Mouse (Mus musculus) heart, embryonic 11.5 days (tissue): ENCODE data around the gene Mmp2. TPM values are rescaled to one million over a fixed set of nuclear protein-coding genes. Genes with fewer than 3 reads are reported as not detected.
"Not testable (repeated sequence)": the region's sequence is repeated elsewhere in the genome, so short reads cannot be mapped to it uniquely, and the experiment has no call there.

Experiments used
- ATAC-seq: fragments of 200-750 bp; cut with Nextera tagmentation; replicated peaks from 2 replicates; pipeline ENCODE4 v1.8.0; 2017; ENCODE audit warnings: moderate library complexity; ENCODE audit not compliant: insufficient number of reproducible peaks, low FRiP score, low TSS enrichment
- H3K27ac ChIP-seq: fragments of 300-500 bp; sonication (generic); 2 replicates; pipeline ENCODE4 v1.5.1; 2014; ENCODE audit warnings: mild to moderate bottlenecking, low read depth, low read length
- H3K27me3 ChIP-seq: fragments of 300-500 bp; sonication (generic); 2 replicates; pipeline ENCODE4 v1.6.1; 2014; ENCODE audit warnings: mild to moderate bottlenecking, low read length, mixed read lengths; ENCODE audit not compliant: control insufficient read depth, insufficient read depth
- H3K36me3 ChIP-seq: fragments of 300-500 bp; sonication (generic); 2 replicates; pipeline ENCODE4 v1.6.1; 2014; ENCODE audit warnings: mild to moderate bottlenecking, low read length, moderate library complexity, mixed read lengths; ENCODE audit not compliant: control insufficient read depth, insufficient read depth
- H3K4me1 ChIP-seq: fragments of 300-500 bp; sonication (generic); 2 replicates; pipeline ENCODE4 v1.6.1; 2014; ENCODE audit warnings: low read length; ENCODE audit not compliant: control insufficient read depth, insufficient read depth
- H3K4me2 ChIP-seq: fragments of 300-500 bp; sonication (generic); 2 replicates; pipeline ENCODE4 v1.6.1; 2014; ENCODE audit warnings: mild to moderate bottlenecking, moderate library complexity
- H3K4me3 ChIP-seq: fragments of 300-500 bp; sonication (generic); 2 replicates; pipeline ENCODE4 v1.5.1; 2014; ENCODE audit warnings: low read depth, low read length
- H3K9ac ChIP-seq: fragments of 300-500 bp; sonication (generic); 2 replicates; pipeline ENCODE4 v1.6.1; 2014; ENCODE audit warnings: mild to moderate bottlenecking, low read depth, low read length, moderate library complexity
- H3K9me3 ChIP-seq: fragments of 300-500 bp; sonication (generic); replicated peaks from 2 replicates; pipeline ENCODE4 v1.6.1; 2016; ENCODE audit warnings: low read length; ENCODE audit not compliant: control insufficient read depth
- WGBS: fragments of 180-500 bp; shearing (Covaris S2); extraction: QIAGEN DNeasy Blood & Tissue Kit; methylation state at CpG from one replicate; pipeline ENCODE4 v1.1.7; 2014; ENCODE audit not compliant: insufficient replicate concordance; 5-methylcytosine and 5-hydroxymethylcytosine counted together
- polyA plus RNA-seq: library from polyadenylated mRNA; unstranded; fragments of >200 nt; fragmentation: Nextera tagmentation; extraction: Ambion mirVana; gene quantifications from 2 replicates; pipeline ENCODE4 v1.2.1, GENCODE M21; 2014

Mmp2 gene
- polyA plus RNA-seq, 1 experiment from 2014 or later, result 107 TPM

GRCm38 (mm10) chr8:92858475-92859182 lies 31.5 kb downstream of the Mmp2 start:
- no peaks in the 10 kb centered on the region for H3K36me3 ChIP-seq
- no peak overlapping the region for H3K4me2 ChIP-seq
- no peak overlapping the region for H3K27ac ChIP-seq
- no peak overlapping the region for H3K4me3 ChIP-seq
- WGBS, result 86% methylated on average over 14 of the region's 14 CpGs
- no peak overlapping the region for H3K9ac ChIP-seq
- ATAC-seq, result no peak
- H3K27me3 ChIP-seq, result peaks cover 7% of the 10 kb centered on the region; the same call in 1 of the 2 replicates
- H3K4me1 ChIP-seq, result no peaks in the 10 kb centered on the region
- no peaks in the 10 kb centered on the region; the same call in 1 of the 2 replicates for H3K9me3 ChIP-seq

GRCm38 (mm10) chr8:92861977-92862376 lies 34.9 kb downstream of the Mmp2 start:
- H3K4me3 ChIP-seq, result no peak overlapping the region
- no peaks in the 10 kb centered on the region for H3K4me1 ChIP-seq
- H3K9me3 ChIP-seq, result no peaks in the 10 kb centered on the region
- WGBS, result 75% methylated on average over 1 of the region's 1 CpGs
- H3K36me3 ChIP-seq, result no peaks in the 10 kb centered on the region
- no peaks in the 10 kb centered on the region for H3K27me3 ChIP-seq
- no peak overlapping the region for H3K27ac ChIP-seq
- H3K9ac ChIP-seq, result no peak overlapping the region
- H3K4me2 ChIP-seq, result no peak overlapping the region
- no peak for ATAC-seq

GRCm38 (mm10) chr8:92870281-92870680 lies 43.2 kb downstream of the Mmp2 start:
- no peak overlapping the region for H3K4me3 ChIP-seq
- WGBS, result 67% methylated on average over 7 of the region's 7 CpGs

GRCm38 (mm10) chr8:92872063-92872759 lies 45.1 kb downstream of the Mmp2 start:
- WGBS, result 64% methylated on average over 10 of the region's 10 CpGs
- Histone ChIP-seq H3K27ac (no peak overlapping the region), H3K4me1 (no peaks in the 10 kb centered on the region), H3K36me3 (no peaks in the 10 kb centered on the region), H3K27me3 (no peaks in the 10 kb centered on the region), H3K9ac (no peak overlapping the region), H3K4me2 (no peak overlapping the region), H3K4me3 (no peak overlapping the region), H3K9me3 (no peaks in the 10 kb centered on the region)
- no peak for ATAC-seq

More at GRCm38 (mm10) chr8:92870281-92870680, 43.2 kb downstream of the Mmp2 start:
- no peaks in the 10 kb centered on the region for H3K36me3 ChIP-seq
- H3K27ac ChIP-seq, result no peak overlapping the region
- no peak for ATAC-seq
- no peak overlapping the region for H3K9ac ChIP-seq
- no peak overlapping the region for H3K4me2 ChIP-seq
- no peaks in the 10 kb centered on the region for H3K9me3 ChIP-seq
- no peaks in the 10 kb centered on the region for H3K27me3 ChIP-seq
- no peaks in the 10 kb centered on the region for H3K4me1 ChIP-seq

- Histone ChIP-seq H3K36me3 (no peaks in the 10 kb centered on the region; the same call in 1 of the 2 replicates), H3K4me2 (no peak overlapping the region), H3K9ac (no peak overlapping the region), H3K9me3 (no peaks in the 10 kb centered on the region), H3K27me3 (no peaks in the 10 kb centered on the region), H3K4me3 (no peak overlapping the region), H3K27ac (no peak overlapping the region), H3K4me1 (no peaks in the 10 kb centered on the region)
- WGBS, result 84% methylated on average over 10 of the region's 10 CpGs
- ATAC-seq, result no peak
These were observed 48.7 kb downstream of the Mmp2 start for GRCm38 (mm10) chr8:92875795-92876194.

- no peak for ATAC-seq
- H3K4me3 ChIP-seq, result no peak overlapping the region
- H3K27me3 ChIP-seq, result no peaks in the 10 kb centered on the region
- no peak overlapping the region for H3K27ac ChIP-seq
- no peak overlapping the region for H3K4me2 ChIP-seq
- H3K36me3 ChIP-seq, result no peaks in the 10 kb centered on the region; the same call in 1 of the 2 replicates
- no peaks in the 10 kb centered on the region for H3K9me3 ChIP-seq
- no peak overlapping the region for H3K9ac ChIP-seq
- no peaks in the 10 kb centered on the region for H3K4me1 ChIP-seq
- 65% methylated on average over 4 of the region's 4 CpGs for WGBS
These were observed 54.2 kb downstream of the Mmp2 start for GRCm38 (mm10) chr8:92881247-92881646.

GRCm38 (mm10) chr8:92883771-92884170 lies 56.7 kb downstream of the Mmp2 start:
- 73% methylated on average over 2 of the region's 2 CpGs for WGBS

GRCm38 (mm10) chr8:92892216-92892615 lies 65.1 kb downstream of the Mmp2 start:
- H3K9me3 ChIP-seq, H3K36me3 ChIP-seq, H3K4me2 ChIP-seq, ATAC-seq, H3K9ac ChIP-seq, H3K4me3 ChIP-seq, H3K27me3 ChIP-seq, H3K4me1 ChIP-seq, H3K27ac ChIP-seq: not testable (repeated sequence)
- WGBS, result 62% methylated on average over 3 of the region's 3 CpGs

More at GRCm38 (mm10) chr8:92883771-92884170, 56.7 kb downstream of the Mmp2 start:
- H3K9me3 ChIP-seq, result no peaks in the 10 kb centered on the region
- H3K4me3 ChIP-seq, result no peak overlapping the region
- no peak overlapping the region for H3K4me2 ChIP-seq
- H3K27me3 ChIP-seq, result no peaks in the 10 kb centered on the region
- no peak overlapping the region for H3K27ac ChIP-seq
- no peak for ATAC-seq
- H3K9ac ChIP-seq, result no peak overlapping the region
- H3K4me1 ChIP-seq, result no peaks in the 10 kb centered on the region
- H3K36me3 ChIP-seq, result no peaks in the 10 kb centered on the region; the same call in 1 of the 2 replicates
